Mouse (Mus musculus) ES-CJ7 (cell line): ENCODE measurements around the gene Cela2a.

ENCODE experiments used
- DNase-seq: peaks from one replicate; pipeline ENCODE4 v3.0.0; 2011; ENCODE audit warnings: low read depth, low spot score

The Cela2a gene

DNA sequence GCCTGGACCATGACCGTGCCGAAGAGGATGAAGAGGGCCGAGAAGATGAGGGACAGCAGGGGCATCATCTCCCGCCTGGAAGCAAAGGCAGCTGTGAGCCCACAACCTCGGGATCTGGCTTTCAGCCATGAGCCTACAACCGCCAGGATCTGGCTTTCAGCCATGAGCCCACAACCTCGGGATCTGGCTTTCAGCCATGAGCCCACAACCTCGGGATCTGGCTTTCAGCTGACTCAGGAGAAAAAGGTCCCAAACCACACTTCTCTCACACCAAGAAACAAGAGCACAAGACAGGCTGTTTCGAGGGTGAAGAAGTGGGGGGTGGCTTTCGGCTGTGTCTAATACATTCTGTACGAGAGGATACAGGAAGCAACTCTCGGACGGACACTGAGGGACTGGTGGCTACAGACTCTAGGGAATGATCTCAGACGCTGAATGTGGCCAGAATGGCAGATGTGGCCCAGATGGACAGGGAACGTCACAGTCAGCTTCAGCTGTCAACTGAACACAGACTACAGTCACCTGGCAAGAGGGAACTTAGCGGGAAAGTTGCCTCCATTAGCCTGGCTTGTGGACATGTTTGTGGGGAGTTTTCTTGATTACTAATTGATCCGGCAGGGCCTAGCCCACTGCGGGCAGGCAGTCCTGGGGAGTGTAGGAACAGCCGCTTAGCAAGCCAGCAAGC lies 59.1 kb downstream of the Cela2a start:
- DNase-seq: no peak

DNA sequence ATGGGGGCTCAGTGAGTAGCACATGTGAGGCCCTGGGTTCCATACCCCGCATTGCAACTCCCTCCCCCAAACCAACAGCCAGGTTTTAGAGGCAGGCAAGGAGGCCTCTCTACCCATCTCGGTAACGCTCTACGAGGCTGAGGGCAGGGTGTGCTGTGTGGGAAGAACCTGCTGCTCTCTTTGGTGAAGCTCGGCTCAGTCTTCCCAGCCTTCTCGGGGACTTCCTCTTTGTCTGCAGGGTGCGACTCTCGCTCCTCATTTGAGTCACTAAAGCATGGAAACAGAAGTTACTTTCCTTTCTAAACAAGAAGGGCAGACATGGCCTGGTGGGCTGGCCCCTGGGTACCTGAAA lies 59.7 kb downstream of the Cela2a start:
- DNase-seq: no peak

DNA sequence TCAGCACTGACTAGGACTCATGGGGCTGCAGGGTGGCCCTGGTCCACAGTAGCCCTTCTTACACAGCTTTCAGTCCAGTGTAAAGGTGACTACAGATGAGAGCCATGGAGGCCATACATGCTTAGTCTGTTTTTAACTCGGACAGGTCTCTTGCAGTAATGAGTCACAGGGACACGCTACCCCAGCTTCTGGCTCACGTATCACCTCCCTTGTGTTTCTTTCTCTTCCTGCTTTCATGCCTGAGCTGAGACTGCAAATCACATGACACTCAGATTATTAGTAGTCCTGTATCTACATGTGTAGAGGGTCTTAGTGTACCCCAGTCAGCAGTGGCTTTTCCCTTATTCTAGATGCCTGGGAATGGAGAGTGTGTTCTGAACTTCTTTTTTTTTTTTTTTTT lies 61.0 kb downstream of the Cela2a start:
- no peak for DNase-seq
